Mouse (Mus musculus) right cerebral cortex, postnatal 25 days (tissue): ENCODE measurements around the gene Dhx30.
A peak's percentile ranks its signal among the peaks of the same experiment; 100 is the strongest.

Experiments used
- DNase-seq: peaks from one replicate; pipeline ENCODE4 v3.0.0; 2022

The Dhx30 gene

GRCm38 (mm10) chr9:110044373-110044772 lies 73.3 kb downstream of the Dhx30 start:
- DNase-seq: peak; percentile 23

DNA sequence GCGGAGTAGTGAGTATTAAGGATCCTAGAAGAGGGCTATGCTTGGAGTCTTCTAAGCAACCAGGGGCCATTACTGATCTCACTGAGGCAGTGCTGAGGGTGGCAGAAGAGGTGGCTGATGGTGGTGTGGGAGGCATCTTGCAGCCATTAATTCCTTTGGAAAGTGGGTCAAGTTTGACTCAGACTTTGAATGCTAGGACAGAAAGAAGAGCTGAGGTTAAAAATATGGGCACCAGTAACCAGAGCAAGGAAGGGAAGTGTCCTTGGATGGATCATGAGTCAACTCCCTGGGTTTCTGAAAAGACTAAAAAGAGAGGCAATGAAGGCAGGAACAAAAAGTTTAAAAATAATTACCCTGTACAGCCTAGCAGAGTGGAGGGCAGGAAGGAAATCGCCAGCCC lies 79.1 kb downstream of the Dhx30 start:
- no peak for DNase-seq

GRCm38 (mm10) chr9:110037895-110038294 lies 79.7 kb downstream of the Dhx30 start:
- DNase-seq: no peak

DNA sequence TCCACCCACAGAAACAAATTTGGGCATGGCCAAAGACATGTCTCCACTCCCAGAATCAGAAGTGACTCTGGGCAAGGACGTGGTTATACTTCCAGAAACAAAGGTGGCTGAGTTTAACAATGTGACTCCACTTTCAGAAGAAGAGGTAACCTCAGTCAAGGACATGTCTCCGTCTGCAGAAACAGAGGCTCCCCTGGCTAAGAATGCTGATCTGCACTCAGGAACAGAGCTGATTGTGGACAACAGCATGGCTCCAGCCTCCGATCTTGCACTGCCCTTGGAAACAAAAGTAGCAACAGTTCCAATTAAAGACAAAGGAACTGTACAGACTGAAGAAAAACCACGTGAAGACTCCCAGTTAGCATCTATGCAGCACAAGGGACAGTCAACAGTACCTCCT lies 82.5 kb downstream of the Dhx30 start:
- DNase-seq: no peak
